In the genomic region with DNA sequence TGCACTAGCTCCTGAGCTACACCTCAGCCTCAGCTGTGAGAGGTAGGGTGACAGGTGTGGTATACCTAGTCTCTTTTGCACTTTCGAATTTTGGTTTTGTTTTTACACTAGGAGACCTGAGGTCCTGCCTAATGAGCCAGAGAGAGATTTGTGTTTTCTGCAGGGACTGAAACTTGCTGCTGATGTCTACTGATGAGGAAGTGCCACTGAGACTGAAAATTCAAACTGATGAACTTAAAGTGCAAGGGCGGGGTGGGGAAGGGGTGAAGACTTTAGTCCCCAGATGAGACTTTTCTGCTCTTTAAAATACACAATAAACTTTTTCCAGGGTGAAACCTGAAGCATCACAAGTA, we compare ENCODE assay signal across 16 mouse cellular contexts. TPM values are rescaled to one million over a fixed set of nuclear protein-coding genes. Genes with fewer than 3 reads are reported as not detected.
"Had no signal": no experiment of that assay in that cellular context is flagged by ENCODE, and none has a peak within 500 bp of the region (broad histone marks: within the 10 kb centered on the region; RNA-seq: fewer than 3 reads in every experiment).

No protein-coding gene starts in this region.

- H3K4me3 ChIP-seq: limb, embryonic 13.5 days; midbrain, embryonic 13.5 days; stomach, embryonic 15.5 days had no signal

- H3K27ac ChIP-seq: limb, embryonic 13.5 days; liver, embryonic 14.5 days; midbrain, embryonic 13.5 days; stomach, embryonic 15.5 days had no signal

- H3K4me1 ChIP-seq: limb, embryonic 13.5 days; midbrain, embryonic 13.5 days; stomach, embryonic 15.5 days had no signal

- ATAC-seq: midbrain, embryonic 13.5 days had no signal

- DNase-seq: kidney, adult 18-20 months; kidney, postnatal 10 days; kidney, postnatal 4 days; left cerebral cortex, postnatal 4 days; lung, adult 18-20 months; thymus, adult 2 months; thymus, postnatal 36 days had no signal

- H3K27me3 ChIP-seq: limb, embryonic 13.5 days; midbrain, embryonic 13.5 days; stomach, embryonic 15.5 days had no signal

RNA-seq across cellular contexts. Expression of gene Gm10840, which starts 19.8 kb away (rescaled TPM):
- total RNA-seq: layer of hippocampus, postnatal 25 days; left cerebral cortex, postnatal 4 days; liver, adult 2 months; midbrain, postnatal 0 days had no signal
- polyA plus RNA-seq: kidney, embryonic 14.5 days; limb, embryonic 13.5 days; liver, adult 2 months; liver, embryonic 14.5 days; lung, embryonic 16.5 days; midbrain, embryonic 13.5 days; midbrain, postnatal 0 days; stomach, embryonic 15.5 days; thymus, adult 2 months had no signal
